Mouse (Mus musculus): ENCODE data around the gene Tns4. TPM values are rescaled to one million over a fixed set of nuclear protein-coding genes. Genes with fewer than 3 reads are reported as not detected.

The Tns4 gene
- total and polyA plus RNA-seq, 2 experiments from 2014 or later: 0.08 to 1.3 TPM

DNA sequence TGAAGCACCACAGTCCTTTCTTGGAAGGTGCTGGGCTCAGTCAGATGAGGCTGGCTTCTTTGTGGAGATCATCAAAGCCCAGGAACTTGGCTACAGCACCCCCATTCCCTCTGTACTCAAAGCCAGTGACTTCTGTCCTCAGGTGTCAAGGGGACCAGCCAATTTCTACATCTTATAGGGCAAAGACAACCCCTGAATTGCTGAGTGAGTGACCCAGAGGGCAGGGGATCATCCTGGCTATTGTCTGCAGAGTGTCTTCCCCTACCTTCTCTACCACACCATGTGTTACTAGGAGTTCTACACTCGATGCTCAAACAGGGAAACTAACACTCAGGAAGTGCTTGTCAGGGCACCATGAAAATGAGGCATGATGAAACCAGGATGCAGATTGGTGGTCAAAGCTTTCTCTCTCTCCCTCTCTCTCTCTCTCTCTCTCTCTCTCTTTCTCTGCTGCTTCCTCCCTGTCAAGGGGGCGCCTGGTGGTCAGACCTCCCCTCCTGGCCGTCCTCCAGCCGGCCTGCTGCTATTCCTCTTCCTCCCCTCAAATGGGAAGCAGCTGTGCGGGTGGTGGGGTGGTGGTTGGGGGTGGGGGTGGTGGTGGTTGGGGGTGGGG, 44.3 kb upstream of the Tns4 start:
- H3K4me1 ChIP-seq (ENCODE audit: insufficient read depth, low read length): peaks cover 9% of the 10 kb centered on the region
- H3K4me2 ChIP-seq (ENCODE audit: low read depth, low read length): no peak overlapping the region
- H3K9ac ChIP-seq (replicated peaks; ENCODE audit: low read length): no peak overlapping the region
- H3K27me3 ChIP-seq (ENCODE audit: insufficient read depth, low read length): no peaks in the 10 kb centered on the region
- TF ChIP-seq CTCF (IDR thresholded peaks at IDR 0.05; ENCODE audit: low read depth): no peak
- WGBS: 34% methylated on average over 5 of the region's 5 CpGs
- H3K36me3 ChIP-seq (ENCODE audit: insufficient read depth, low read length): no peaks in the 10 kb centered on the region
- no peak overlapping the region for H3K27ac ChIP-seq
- no peaks in the 10 kb centered on the region for H3K9me3 ChIP-seq (ENCODE audit: low read length)
- ATAC-seq (no peak), DNase-seq (ENCODE audit: low spot score) (no peak)
- H3K4me3 ChIP-seq (ENCODE audit: low read length): no peak overlapping the region

DNA sequence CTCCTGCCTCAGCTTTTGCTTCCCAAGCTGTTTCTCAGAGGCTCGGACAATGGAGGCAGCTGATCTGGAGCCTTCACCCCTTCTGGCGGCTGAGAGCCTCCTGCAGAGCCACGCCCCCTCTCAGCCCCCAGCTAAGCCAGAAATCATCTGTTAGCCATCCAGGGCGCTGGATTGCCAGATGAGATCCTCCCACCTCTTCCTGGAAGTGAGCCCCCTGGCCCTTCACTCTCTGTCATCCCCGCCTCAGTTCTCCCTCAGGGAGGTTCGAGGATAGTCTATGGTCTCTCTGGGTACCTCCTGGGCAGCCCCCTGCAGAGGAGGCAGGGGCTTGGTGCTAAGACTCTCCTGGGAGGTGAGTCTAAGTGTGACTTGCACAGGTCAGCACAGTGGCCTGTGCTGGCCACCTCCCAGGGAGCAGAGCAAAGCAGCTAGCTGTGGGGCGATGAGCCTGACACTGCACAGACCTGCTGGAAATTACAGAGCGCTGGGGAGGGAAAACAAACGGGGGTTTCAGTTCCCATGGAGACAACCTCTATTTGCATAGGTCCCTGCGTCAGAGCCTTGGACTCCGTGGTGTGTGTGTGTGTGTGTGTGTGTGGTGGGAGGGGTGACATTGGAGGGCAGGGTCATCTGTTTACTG, 43.1 kb upstream of the Tns4 start:
- peak; percentile 76 for ATAC-seq
- no peaks in the 10 kb centered on the region for H3K27me3 ChIP-seq (ENCODE audit: insufficient read depth, low read length)
- 4% methylated on average over 11 of the region's 11 CpGs for WGBS
- no peaks in the 10 kb centered on the region for H3K9me3 ChIP-seq (ENCODE audit: low read length)
- peaks cover 9% of the 10 kb centered on the region for H3K4me1 ChIP-seq (ENCODE audit: insufficient read depth, low read length)
- peak overlapping the region; percentile 28; the same call in 1 of the 2 replicates for H3K9ac ChIP-seq (replicated peaks; ENCODE audit: low read length)
- peak overlapping the region; percentile 34 for H3K4me2 ChIP-seq (ENCODE audit: low read depth, low read length)
- DNase-seq (ENCODE audit: low spot score): peak; percentile 67
- no peak for TF ChIP-seq CTCF (IDR thresholded peaks at IDR 0.05; ENCODE audit: low read depth)
- no peaks in the 10 kb centered on the region for H3K36me3 ChIP-seq (ENCODE audit: insufficient read depth, low read length)
- 0 out of 2 replicates have a peak overlapping the region, but pooled peaks have one; percentile 26 for H3K27ac ChIP-seq
- H3K4me3 ChIP-seq (ENCODE audit: low read length): no peak overlapping the region

DNA sequence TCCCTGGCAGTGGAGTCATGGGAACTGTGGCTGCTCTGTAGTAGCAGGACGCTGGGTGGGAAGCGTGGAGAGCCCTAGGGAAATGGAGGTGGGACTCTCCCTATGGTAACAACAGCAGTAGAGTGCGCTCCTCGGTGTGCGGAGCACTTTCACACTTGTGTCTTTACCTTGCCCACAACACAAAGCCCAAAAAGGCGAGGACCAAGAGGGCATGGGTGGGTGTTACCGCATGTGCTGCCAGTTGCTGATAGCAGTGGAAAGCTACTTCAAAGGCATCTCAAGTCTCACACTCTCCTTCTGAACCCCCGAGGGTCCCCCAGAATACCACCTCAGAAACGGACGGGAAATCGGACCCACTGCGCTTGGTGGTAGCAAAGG, 42.3 kb upstream of the Tns4 start:
- Histone ChIP-seq H3K36me3 (ENCODE audit: insufficient read depth, low read length) (no peaks in the 10 kb centered on the region), H3K9ac (replicated peaks; ENCODE audit: low read length) (no peak overlapping the region), H3K4me3 (ENCODE audit: low read length) (no peak overlapping the region), H3K4me1 (ENCODE audit: insufficient read depth, low read length) (peaks cover 9% of the 10 kb centered on the region), H3K9me3 (ENCODE audit: low read length) (no peaks in the 10 kb centered on the region), H3K27me3 (ENCODE audit: insufficient read depth, low read length) (no peaks in the 10 kb centered on the region), H3K4me2 (ENCODE audit: low read depth, low read length) (peak overlapping the region; percentile 34; the same call in 1 of the 2 replicates), H3K27ac (no peak overlapping the region)
- ATAC-seq (no peak), DNase-seq (ENCODE audit: low spot score) (no peak)
- no peak for TF ChIP-seq CTCF (IDR thresholded peaks at IDR 0.05; ENCODE audit: low read depth)
- 51% methylated on average over 12 of the region's 12 CpGs for WGBS

DNA sequence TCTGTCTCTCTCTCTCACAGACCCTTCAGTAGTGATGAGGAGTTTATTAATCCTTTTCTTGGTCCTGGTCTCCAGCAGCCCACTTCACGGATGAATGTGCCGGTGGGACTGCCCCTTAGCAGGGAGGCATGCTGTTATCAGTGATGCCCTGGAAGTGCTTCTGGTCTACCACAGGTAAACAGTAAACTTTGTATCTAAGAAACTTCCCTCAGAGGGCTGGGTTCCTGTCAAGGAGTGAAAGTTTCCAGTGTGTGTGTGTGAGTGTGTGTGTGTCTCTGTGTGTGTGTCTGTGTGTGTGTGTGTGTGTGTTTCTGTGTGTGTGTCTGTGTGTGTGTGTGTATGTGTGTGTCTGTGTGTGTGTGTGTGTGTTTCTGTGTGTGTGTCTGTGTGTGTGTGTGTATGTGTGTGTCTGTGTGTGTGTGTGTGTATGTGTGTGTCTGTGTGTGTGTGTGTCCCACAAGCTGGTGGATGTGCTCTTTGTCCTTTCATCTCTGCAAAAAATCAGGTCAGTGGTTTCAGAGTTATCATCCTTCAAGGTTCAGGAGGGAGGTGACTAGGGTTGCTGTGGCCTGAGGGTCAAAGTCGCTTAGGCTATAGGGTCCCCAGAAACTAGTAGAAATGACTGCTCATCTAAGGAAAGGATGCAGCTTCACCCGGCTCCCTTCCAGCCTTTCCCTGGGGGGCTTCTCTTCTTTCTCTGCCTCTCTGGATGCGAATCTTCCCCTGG, 41.8 kb upstream of the Tns4 start:
- H3K4me2 ChIP-seq (ENCODE audit: low read depth, low read length): no peak overlapping the region
- H3K27ac ChIP-seq: no peak overlapping the region
- H3K4me3 ChIP-seq (ENCODE audit: low read length): no peak overlapping the region
- DNase-seq (ENCODE audit: low spot score): no peak
- H3K36me3 ChIP-seq (ENCODE audit: insufficient read depth, low read length): no peaks in the 10 kb centered on the region
- H3K9ac ChIP-seq (replicated peaks; ENCODE audit: low read length): no peak overlapping the region
- ATAC-seq: no peak
- H3K4me1 ChIP-seq (ENCODE audit: insufficient read depth, low read length): peaks cover 9% of the 10 kb centered on the region
- no peaks in the 10 kb centered on the region for H3K9me3 ChIP-seq (ENCODE audit: low read length)
- no peaks in the 10 kb centered on the region for H3K27me3 ChIP-seq (ENCODE audit: insufficient read depth, low read length)
- WGBS: 64% methylated on average over 5 of the region's 5 CpGs
- TF ChIP-seq CTCF (IDR thresholded peaks at IDR 0.05; ENCODE audit: low read depth): no peak

DNA sequence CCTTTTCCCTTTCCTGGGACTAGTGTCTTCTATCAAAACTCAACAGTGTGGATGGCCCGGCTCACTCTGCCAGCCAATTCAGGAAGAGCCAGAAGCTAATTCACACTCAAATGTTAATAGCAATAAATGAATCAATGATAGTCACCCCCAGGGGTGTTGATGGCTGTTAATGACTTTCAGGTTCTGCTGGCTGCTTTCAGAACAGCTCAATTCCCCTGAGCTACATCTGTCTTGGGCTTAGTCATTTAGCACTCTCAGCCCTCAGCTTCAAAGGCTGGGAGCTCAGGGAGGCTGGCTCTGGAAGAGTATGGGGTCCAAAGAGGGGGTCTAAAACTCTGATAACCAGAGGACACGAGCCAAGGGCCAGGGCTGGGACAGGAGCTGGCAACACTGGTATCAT, 40.2 kb upstream of the Tns4 start:
- Histone ChIP-seq H3K27ac (no peak overlapping the region), H3K9me3 (ENCODE audit: low read length) (no peaks in the 10 kb centered on the region), H3K9ac (replicated peaks; ENCODE audit: low read length) (no peak overlapping the region), H3K4me2 (ENCODE audit: low read depth, low read length) (no peak overlapping the region), H3K4me1 (ENCODE audit: insufficient read depth, low read length) (peaks cover 9% of the 10 kb centered on the region), H3K4me3 (ENCODE audit: low read length) (no peak overlapping the region), H3K36me3 (ENCODE audit: insufficient read depth, low read length) (no peaks in the 10 kb centered on the region), H3K27me3 (ENCODE audit: insufficient read depth, low read length) (no peaks in the 10 kb centered on the region)
- 55% methylated on average over 2 of the region's 2 CpGs for WGBS
- TF ChIP-seq CTCF (IDR thresholded peaks at IDR 0.05; ENCODE audit: low read depth): no peak
- ATAC-seq: no peak
- DNase-seq (ENCODE audit: low spot score): peak; percentile 53

DNA sequence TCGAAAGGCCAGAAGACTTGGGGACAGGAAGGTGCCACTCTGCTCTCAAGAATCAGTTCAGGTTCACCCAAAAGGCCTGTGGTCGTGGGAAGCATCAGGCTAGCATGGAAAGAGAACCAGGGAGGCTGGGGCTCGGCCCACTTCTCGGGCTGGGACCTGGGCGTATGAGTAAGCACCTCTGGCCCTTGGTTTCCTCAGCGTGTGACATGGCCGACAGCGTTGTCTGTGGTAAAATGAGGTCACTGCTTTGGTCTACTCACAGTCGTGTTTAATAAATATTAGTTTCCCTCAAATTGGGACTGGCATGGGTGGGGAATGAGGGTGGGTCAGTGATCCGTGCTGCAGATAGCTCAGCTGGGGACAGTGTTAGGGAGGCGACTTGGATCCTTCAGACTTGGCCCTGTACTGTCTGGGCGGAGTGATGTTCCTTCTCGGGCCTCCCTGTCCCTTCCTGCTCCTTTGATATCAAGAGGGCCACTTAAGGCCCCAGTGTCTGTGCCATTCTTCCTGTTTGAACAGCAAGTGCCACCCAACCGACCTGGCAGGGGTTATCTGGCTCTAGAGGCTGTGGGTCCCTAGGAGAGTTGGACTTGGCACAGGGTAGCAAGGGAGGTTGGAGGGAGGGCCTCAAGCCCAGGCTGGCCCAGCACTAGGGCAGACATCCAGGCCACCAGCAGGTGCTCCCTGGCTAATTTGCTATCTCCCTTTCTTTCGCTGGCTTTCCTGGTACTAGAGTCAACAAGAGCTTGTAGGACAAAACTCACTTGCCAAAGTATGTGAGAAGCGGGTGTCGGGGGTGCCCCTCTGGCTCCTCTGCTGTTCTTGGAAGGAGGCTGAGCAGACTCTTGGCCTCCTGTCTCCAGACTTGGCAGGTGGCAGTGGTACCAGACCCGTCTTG, 38.9 kb upstream of the Tns4 start:
- no peak for DNase-seq (ENCODE audit: low spot score)
- Histone ChIP-seq H3K27ac (no peak overlapping the region), H3K4me1 (ENCODE audit: insufficient read depth, low read length) (peaks cover 9% of the 10 kb centered on the region), H3K9ac (replicated peaks; ENCODE audit: low read length) (no peak overlapping the region), H3K27me3 (ENCODE audit: insufficient read depth, low read length) (no peaks in the 10 kb centered on the region), H3K9me3 (ENCODE audit: low read length) (no peaks in the 10 kb centered on the region), H3K36me3 (ENCODE audit: insufficient read depth, low read length) (no peaks in the 10 kb centered on the region), H3K4me3 (ENCODE audit: low read length) (no peak overlapping the region), H3K4me2 (ENCODE audit: low read depth, low read length) (no peak overlapping the region)
- WGBS: 74% methylated on average over 18 of the region's 18 CpGs
- TF ChIP-seq CTCF (IDR thresholded peaks at IDR 0.05; ENCODE audit: low read depth): no peak
- no peak for ATAC-seq
